Mouse (Mus musculus) E14TG2a.4 (cell line): Measurements from ENCODE around the gene Chd1.

Experiments used
- H3K27me3 ChIP-seq: 2 replicates; pipeline ENCODE4 v1.6.1; 2014; ENCODE audit warnings: low read length, control low read depth; ENCODE audit not compliant: insufficient read depth
- H3K36me3 ChIP-seq: 2 replicates; pipeline ENCODE4 v1.6.1; 2014; ENCODE audit warnings: low read length, control low read depth; ENCODE audit not compliant: insufficient read depth
- H3K4me1 ChIP-seq: replicated peaks from 2 replicates; pipeline ENCODE4 v1.6.1; 2014; ENCODE audit warnings: low read depth, low read length, control low read depth
- H3K4me3 ChIP-seq: replicated peaks from 2 replicates; pipeline ENCODE4 v1.5.1; 2014; ENCODE audit warnings: mild to moderate bottlenecking, low read length
- H3K9me3 ChIP-seq: 2 replicates; pipeline ENCODE4 v1.6.1; 2014; ENCODE audit warnings: low read length, control low read depth
- CTCF ChIP-seq: conservative IDR thresholded peaks from 2 replicates; pipeline ENCODE4 v1.5.1; 2014; ENCODE audit warnings: low read length
- NANOG ChIP-seq: IDR thresholded peaks from 2 replicates; pipeline ENCODE4 v1.6.1; 2014; ENCODE audit warnings: borderline replicate concordance, low read length, mixed read lengths
- POU5F1 ChIP-seq: IDR thresholded peaks from 2 replicates; pipeline ENCODE4 v1.6.1; 2014; ENCODE audit warnings: low read length, borderline replicate concordance

The Chd1 gene

GRCm38 (mm10) chr17:15815312-15816018 lies 110.7 kb downstream of the Chd1 start:
- Histone ChIP-seq H3K9me3 (no peaks in the 10 kb centered on the region), H3K36me3 (peaks cover 44% of the 10 kb centered on the region), H3K27me3 (no peaks in the 10 kb centered on the region), H3K4me1 (peaks cover 24% of the 10 kb centered on the region; the same call in 1 of the 2 replicates), H3K4me3 (no peak overlapping the region)
- TF ChIP-seq CTCF, result no peak
- TF ChIP-seq NANOG, result no peak
- TF ChIP-seq POU5F1, result no peak

GRCm38 (mm10) chr17:15816379-15817095 lies 111.8 kb downstream of the Chd1 start:
- Histone ChIP-seq H3K9me3 (no peaks in the 10 kb centered on the region), H3K36me3 (peaks cover 50% of the 10 kb centered on the region), H3K27me3 (no peaks in the 10 kb centered on the region), H3K4me1 (peaks cover 24% of the 10 kb centered on the region), H3K4me3 (no peak overlapping the region)
- TF ChIP-seq CTCF, result no peak
- TF ChIP-seq POU5F1, result no peak
- no peak for TF ChIP-seq NANOG

- H3K9me3 ChIP-seq, result no peaks in the 10 kb centered on the region
- H3K27me3 ChIP-seq, result no peaks in the 10 kb centered on the region
- H3K4me1 ChIP-seq, result peaks cover 24% of the 10 kb centered on the region
- no peak for TF ChIP-seq NANOG
- TF ChIP-seq CTCF, result no peak
- TF ChIP-seq POU5F1, result no peak
- H3K36me3 ChIP-seq, result peaks cover 46% of the 10 kb centered on the region
- H3K4me3 ChIP-seq, result no peak overlapping the region
Observed at GRCm38 (mm10) chr17:15817096-15817450, 112.3 kb downstream of the Chd1 start.

GRCm38 (mm10) chr17:15817634-15818033 lies 112.9 kb downstream of the Chd1 start:
- H3K4me3 ChIP-seq, result no peak overlapping the region
- TF ChIP-seq NANOG (no peak), POU5F1 (no peak), CTCF (no peak)
- H3K9me3 ChIP-seq, result no peaks in the 10 kb centered on the region
- peaks cover 44% of the 10 kb centered on the region for H3K36me3 ChIP-seq
- peaks cover 21% of the 10 kb centered on the region for H3K4me1 ChIP-seq
- no peaks in the 10 kb centered on the region for H3K27me3 ChIP-seq

- Histone ChIP-seq H3K27me3 (no peaks in the 10 kb centered on the region), H3K4me3 (no peak overlapping the region), H3K36me3 (peaks cover 44% of the 10 kb centered on the region), H3K9me3 (no peaks in the 10 kb centered on the region), H3K4me1 (peaks cover 23% of the 10 kb centered on the region)
- TF ChIP-seq NANOG, result no peak
Observed at GRCm38 (mm10) chr17:15818372-15818771, 113.6 kb downstream of the Chd1 start.

- H3K4me1 ChIP-seq, result peaks cover 32% of the 10 kb centered on the region
- no peak for TF ChIP-seq NANOG
- TF ChIP-seq POU5F1, result no peak
- no peak for TF ChIP-seq CTCF
- H3K4me3 ChIP-seq, result no peak overlapping the region
- no peaks in the 10 kb centered on the region for H3K9me3 ChIP-seq
- peaks cover 37% of the 10 kb centered on the region for H3K36me3 ChIP-seq
- peaks cover 16% of the 10 kb centered on the region for H3K27me3 ChIP-seq
Observed at GRCm38 (mm10) chr17:15820146-15820545, 115.4 kb downstream of the Chd1 start.

- H3K4me3 ChIP-seq, result no peak overlapping the region
- peaks cover 37% of the 10 kb centered on the region for H3K36me3 ChIP-seq
- TF ChIP-seq NANOG (no peak), POU5F1 (no peak), CTCF (no peak)
- H3K4me1 ChIP-seq, result peaks cover 34% of the 10 kb centered on the region
- H3K27me3 ChIP-seq, result peaks cover 22% of the 10 kb centered on the region
- H3K9me3 ChIP-seq, result no peaks in the 10 kb centered on the region
Observed at GRCm38 (mm10) chr17:15820761-15821160, 116.0 kb downstream of the Chd1 start.

GRCm38 (mm10) chr17:15821706-15822105 lies 116.9 kb downstream of the Chd1 start:
- peaks cover 22% of the 10 kb centered on the region for H3K27me3 ChIP-seq
- no peaks in the 10 kb centered on the region for H3K9me3 ChIP-seq
- peaks cover 32% of the 10 kb centered on the region for H3K36me3 ChIP-seq
- TF ChIP-seq CTCF (no peak), NANOG (no peak)
- H3K4me3 ChIP-seq, result no peak overlapping the region
- peaks cover 34% of the 10 kb centered on the region for H3K4me1 ChIP-seq
